Mouse (Mus musculus): ENCODE measurements around the gene Senp6.
"Not testable (repeated sequence)": the region's sequence is repeated elsewhere in the genome, so short reads cannot be mapped to it uniquely, and the experiment has no call there.

GRCm38 (mm10) chr9:80049271-80049670 is 17.4 kb upstream of the Senp6 start:
- TF ChIP-seq GATA1 (IDR thresholded peaks at IDR 0.05; ENCODE audit: borderline replicate concordance, low read length); FLI1 (IDR thresholded peaks at IDR 0.05; ENCODE audit: low read length): not testable (repeated sequence)
